Mouse (Mus musculus): ENCODE measurements around the gene Abhd17a.

GRCm38 (mm10) chr10:80585581-80585980 lies 4.6 kb downstream of the Abhd17a start:
- TF ChIP-seq CTCF (IDR thresholded peaks at IDR 0.05) (no peak), EP300 (IDR thresholded peaks at IDR 0.05) (no peak)
